Mouse (Mus musculus) kidney, adult 2 months (tissue): ENCODE measurements around the gene Snx33.

Experiments
- CTCF ChIP-seq: fragments of 200-500 bp; conservative IDR thresholded peaks from 2 replicates; pipeline ENCODE4 v1.5.1; 2011; ENCODE audit warnings: low read depth, mild to moderate bottlenecking, control low read depth, low read length, moderate library complexity, mixed read lengths; ENCODE audit not compliant: insufficient read depth, insufficient read length
- POLR2A ChIP-seq: fragments of 200-500 bp; IDR thresholded peaks from one replicate; pipeline ENCODE4 v1.6.1; 2011; ENCODE audit warnings: low read depth, low read length, control low read depth

- no peak for TF ChIP-seq CTCF
- no peak for TF ChIP-seq POLR2A
These were observed 58.6 kb downstream of the Snx33 start for GRCm38 (mm10) chr9:56869552-56869951.
